Mouse (Mus musculus): ENCODE data around the gene Gak. TPM values are rescaled to one million over a fixed set of nuclear protein-coding genes. Genes with fewer than 3 reads are reported as not detected.

Gene Gak
- total RNA-seq, 2 experiments from 2014 or later, result 14.2 to 14.3 TPM

DNA sequence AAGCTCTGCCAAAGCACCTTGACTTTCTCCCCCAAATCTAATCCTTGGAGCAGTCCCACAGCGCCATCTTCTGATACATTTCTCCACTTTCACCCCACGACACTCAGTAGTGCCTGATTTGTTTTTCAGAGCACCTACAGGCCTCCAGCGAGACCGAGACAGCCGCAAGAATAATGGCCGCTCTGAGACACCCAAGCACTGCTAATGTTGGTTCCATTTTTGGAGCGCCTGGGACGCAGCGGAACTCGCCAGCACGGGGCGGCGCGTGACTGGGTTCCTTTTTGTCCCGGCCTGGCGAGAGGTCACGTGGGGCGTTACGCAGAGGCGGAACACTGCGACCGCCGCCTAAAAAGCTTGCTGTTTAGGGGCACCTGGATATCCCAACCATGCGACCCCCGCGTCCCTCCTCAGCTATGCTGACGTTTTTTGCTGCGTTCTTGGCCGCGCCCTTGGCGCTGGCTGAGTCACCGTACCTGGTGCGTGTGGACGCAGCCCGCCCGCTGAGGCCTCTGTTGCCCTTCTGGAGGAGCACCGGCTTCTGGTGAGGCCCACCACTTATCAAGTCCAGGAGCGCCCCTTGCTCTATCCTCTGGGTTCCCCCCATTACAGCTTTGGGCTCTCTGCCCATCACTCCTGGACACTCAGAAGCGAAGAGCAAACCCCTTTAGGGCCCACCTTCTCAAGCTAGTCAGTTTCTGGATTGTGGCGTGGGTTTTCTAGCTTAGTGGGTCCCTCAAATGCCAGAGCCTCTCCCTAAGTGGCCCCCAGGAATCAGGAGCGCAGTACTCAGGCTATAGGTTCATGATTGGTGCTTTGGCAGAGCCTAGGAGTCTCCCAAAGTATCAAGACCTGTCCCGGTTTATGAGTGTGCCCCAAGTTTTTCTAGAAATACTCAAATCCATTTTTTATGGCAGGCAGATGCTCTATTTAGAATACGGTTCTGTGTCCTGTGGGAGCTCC, 39.7 kb upstream of the Gak start, which contains the start of gene Dgkq:
Dgkq (minus strand) TSS at position 696 of the 960 bp plus-strand sequence.
- H3K27ac ChIP-seq, result peak within 1 kb of the TSS; percentile 99
- TF ChIP-seq CTCF (IDR thresholded peaks at IDR 0.05), result peak; percentile 70
- intact Hi-C loops (cut with DNase I), result loop anchor here (5.0 kb wide), 1 partner anchor 237 kb away; the partner anchor contains the start of gene Atp5k
- peak within 1 kb of the TSS; percentile 75 for H3K4me3 ChIP-seq
- peak; percentile 94 for DNase-seq

DNA sequence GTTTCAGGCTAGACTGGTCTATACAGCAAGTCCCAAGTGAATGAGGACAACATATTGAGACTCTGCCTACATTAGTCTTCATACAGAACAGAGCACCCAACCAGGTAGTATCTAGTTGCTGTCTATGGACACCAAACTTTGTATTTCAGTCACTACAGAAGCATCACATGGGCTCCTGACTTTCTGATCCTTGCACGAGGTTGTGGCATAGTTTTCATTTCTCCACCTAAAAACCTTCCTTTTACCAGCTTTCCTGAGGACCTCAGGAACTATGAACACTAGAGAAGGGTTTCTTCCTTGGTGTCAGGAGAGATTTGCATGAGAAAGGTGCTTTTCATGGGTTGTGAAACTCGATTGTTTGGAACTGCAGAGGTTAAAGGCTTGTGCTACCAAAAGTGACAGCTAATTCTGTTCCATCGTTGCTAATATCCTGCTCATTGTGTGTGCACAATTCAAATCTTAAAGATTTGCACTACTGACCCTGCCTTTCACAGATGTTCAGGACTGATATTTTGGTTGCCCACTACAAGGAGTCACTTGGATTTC, 38.9 kb upstream of the Gak start:
- no peak for DNase-seq
- TF ChIP-seq CTCF (IDR thresholded peaks at IDR 0.05), result no peak
- intact Hi-C loops (cut with DNase I), result loop anchor here (5.0 kb wide), 1 partner anchor 236 kb away; the partner anchor contains the start of gene Atp5k
- Histone ChIP-seq H3K27ac (peak overlapping the region; percentile 99), H3K4me3 (peak overlapping the region; percentile 75)

DNA sequence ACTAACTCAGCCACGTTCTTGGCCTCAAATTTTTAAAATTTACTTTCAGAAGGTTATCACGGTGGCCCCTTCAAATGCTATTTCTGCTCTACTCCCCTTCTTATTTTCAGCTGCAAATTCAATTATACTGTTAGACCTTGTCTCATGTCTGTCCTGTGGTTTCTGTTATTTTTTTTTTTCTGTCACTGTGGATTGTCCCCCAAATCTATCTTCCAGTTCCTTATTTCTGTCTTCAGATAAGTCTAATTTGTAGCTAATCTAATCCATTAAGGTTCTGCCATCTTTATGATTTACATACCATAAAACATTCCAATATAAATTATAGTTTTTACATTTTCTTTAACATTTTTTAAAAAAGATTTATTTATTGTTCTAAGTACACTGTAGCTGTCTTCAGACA, 37.8 kb upstream of the Gak start:
- no peak overlapping the region for H3K4me3 ChIP-seq
- no peak overlapping the region for H3K27ac ChIP-seq
- 0 out of 2 replicates have a peak, but pooled peaks have one; percentile 1 for TF ChIP-seq CTCF (IDR thresholded peaks at IDR 0.05)
- DNase-seq, result no peak
- intact Hi-C loops (cut with DNase I), result loop anchor here (5.0 kb wide), 1 partner anchor 235 kb away; the partner anchor contains the start of gene Atp5k

DNA sequence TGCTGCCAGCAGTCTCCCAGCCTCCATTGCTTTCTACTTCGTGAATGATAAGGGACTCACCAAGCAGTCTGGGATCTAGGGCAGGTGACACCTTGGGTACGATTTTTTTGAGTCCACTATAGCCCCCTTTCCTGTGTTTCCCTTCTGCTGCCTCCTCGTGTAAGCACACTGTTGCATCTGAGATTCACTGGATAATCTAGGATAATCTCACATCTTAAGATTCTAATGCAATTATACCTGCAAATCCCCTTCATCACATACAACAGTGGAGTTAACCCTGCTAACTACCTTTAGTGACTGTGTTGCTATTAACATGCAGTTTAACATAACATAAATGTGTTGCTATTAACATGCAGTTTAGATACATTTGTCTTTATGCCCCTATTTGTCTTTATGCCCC, 35.5 kb upstream of the Gak start:
- Histone ChIP-seq H3K27ac (no peak overlapping the region), H3K4me3 (no peak overlapping the region)
- intact Hi-C loops (cut with DNase I), result loop anchor here (5.0 kb wide), 1 partner anchor 233 kb away; the partner anchor contains the start of gene Atp5k
- no peak for DNase-seq
- no peak for TF ChIP-seq CTCF (IDR thresholded peaks at IDR 0.05)

DNA sequence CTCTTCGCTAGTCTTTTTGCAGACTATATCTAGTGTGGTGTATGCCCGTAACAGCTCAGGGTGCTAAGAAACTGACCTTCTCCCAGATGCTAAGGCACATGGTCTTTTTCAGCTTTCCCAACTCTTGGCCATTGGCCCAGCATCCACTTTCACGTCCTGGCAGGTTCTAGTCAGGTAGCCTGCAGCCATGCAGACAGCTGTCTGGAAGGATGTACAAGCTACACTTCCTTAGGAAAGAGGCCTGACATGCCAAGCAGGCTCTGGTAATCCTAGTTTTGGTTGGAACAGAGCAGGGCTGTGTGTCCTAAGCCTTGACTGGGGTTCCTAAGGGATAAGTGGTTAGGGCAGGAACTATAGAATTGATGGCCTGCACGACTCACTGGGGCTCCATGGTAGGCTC, 33.2 kb upstream of the Gak start:
- no peak overlapping the region for H3K4me3 ChIP-seq
- H3K27ac ChIP-seq, result no peak overlapping the region
- no peak for TF ChIP-seq CTCF (IDR thresholded peaks at IDR 0.05)
- DNase-seq, result no peak
- intact Hi-C loops (cut with DNase I), result no loop called here

DNA sequence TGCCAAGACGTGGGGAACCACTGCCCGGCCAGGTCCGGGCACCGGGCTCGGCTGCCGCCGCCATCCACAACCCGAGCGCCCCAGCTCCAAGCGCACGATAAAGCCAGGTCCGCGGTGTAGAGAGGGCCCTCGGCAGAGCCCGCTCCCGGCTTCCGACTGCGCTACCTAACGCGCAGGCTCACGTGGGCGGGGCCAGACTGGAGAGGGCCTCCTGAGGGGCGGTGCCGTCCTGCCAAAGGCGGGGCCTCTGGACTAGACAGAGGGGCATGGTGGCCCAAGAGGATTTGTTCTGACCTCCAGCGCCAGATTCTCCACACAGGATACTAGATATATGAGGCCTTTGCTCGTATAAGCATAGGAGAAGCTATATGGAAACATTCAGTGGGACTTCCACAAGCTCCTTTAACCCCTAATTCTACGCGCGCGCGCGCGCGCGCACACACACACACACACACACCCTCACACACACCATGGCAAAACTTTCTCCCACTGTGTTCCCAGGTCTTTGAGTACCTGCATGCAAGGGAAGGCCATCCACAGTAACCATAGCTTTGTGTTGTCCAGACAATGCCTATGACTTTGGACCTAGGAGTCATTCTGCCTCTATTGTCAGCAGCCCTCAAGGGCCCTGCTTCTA, 31.2 kb upstream of the Gak start:
- peak overlapping the region; percentile 89 for H3K27ac ChIP-seq
- no peak for TF ChIP-seq CTCF (IDR thresholded peaks at IDR 0.05)
- H3K4me3 ChIP-seq, result peak overlapping the region; percentile 79
- intact Hi-C loops (cut with DNase I), result no loop called here
- peak; percentile 96 for DNase-seq

DNA sequence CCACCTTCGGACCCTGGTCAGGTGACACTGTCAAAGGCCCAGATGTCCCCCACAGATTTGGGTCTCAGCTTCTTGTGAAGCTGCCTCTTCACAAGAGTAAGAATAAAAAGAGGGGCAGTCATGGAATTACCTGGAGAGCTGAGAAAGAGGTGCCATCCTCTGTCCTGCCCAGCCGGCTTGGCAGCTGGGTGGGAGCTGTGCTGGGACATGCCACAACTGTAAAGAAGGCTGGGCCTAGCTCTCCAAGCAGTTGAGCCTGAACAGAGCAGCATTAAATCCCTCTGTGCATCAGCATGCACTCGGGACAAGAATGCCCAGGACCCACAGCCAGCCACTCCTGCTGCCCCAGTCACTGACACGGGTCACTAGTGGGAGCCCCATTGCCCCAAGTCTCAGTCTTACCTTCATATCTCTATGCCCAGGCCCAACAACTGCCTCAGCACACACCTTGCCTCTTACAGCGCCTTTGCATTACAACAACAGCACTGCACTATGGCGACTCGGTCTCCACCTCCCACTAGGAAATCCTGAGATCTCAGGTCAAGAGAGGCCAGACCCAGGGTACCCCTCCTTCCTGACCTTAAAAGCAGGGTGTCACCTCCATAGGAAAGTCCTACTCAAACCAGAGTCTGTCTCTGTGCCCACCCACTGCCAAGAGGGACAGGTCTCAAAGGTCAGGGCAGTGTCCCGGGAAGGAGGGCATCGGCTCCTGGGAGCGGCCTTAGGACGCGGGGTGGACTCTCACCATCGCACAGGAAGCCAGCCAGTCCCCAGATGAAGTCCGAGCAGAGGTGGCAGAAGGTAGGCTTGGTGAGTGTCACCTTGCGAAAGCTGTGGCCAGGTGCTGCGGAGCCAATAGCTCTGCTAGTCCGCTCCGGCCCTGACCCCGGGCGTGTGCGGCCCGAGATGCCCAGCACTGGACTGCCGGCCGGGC, 30.4 kb upstream of the Gak start, which contains the start of gene Idua:
Idua (plus strand) TSS at position 634 of the 934 bp plus-strand sequence.
- H3K4me3 ChIP-seq, result peak within 1 kb of the TSS; percentile 79
- no peak for DNase-seq
- TF ChIP-seq CTCF (IDR thresholded peaks at IDR 0.05), result no peak
- intact Hi-C loops (cut with DNase I), result no loop called here
- peak within 1 kb of the TSS; percentile 89 for H3K27ac ChIP-seq

DNA sequence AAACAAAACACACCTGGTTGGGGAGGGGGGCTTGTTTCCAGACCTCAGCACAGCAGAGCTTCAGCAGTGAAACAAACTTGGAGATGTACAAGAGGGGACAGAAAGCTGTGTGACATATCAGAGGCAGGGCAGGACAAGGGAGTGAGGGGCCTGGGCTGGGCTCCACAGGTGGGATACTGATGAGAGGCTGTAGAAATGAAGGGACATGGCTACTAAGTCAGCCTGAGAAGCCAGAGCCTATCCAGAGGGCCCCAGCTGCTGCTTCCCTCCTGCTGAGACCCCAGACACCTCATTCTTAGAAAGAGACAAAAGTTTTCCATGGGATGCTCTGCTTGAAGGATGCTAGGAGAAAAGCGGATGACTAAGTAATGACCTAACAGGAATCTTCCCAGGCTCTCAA, 29.1 kb upstream of the Gak start:
- no peak for TF ChIP-seq CTCF (IDR thresholded peaks at IDR 0.05)
- DNase-seq, result no peak
- Histone ChIP-seq H3K4me3 (no peak overlapping the region), H3K27ac (no peak overlapping the region)
- intact Hi-C loops (cut with DNase I), result no loop called here

DNA sequence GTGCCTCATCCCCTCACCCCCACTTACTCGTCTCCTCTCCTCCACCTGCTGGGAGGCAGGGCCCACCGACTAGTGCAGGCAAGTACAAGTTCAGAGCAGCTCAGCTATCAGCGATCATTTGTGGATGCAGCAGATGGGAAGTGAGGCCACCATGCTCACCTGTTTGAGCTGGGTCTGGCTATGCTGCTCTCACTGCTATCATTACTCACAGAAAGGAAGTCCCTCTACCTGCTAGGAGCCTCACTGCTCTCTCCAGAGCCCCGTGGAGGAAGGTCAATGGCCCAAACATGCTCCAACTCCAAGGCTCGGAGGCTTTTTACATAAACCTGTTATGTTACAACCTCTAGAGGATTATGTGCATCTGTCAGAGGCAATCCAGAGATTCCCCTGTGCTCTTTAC, 27.9 kb upstream of the Gak start:
- no peak for DNase-seq
- no peak overlapping the region for H3K4me3 ChIP-seq
- TF ChIP-seq CTCF (IDR thresholded peaks at IDR 0.05), result no peak
- H3K27ac ChIP-seq, result no peak overlapping the region
- intact Hi-C loops (cut with DNase I), result no loop called here

DNA sequence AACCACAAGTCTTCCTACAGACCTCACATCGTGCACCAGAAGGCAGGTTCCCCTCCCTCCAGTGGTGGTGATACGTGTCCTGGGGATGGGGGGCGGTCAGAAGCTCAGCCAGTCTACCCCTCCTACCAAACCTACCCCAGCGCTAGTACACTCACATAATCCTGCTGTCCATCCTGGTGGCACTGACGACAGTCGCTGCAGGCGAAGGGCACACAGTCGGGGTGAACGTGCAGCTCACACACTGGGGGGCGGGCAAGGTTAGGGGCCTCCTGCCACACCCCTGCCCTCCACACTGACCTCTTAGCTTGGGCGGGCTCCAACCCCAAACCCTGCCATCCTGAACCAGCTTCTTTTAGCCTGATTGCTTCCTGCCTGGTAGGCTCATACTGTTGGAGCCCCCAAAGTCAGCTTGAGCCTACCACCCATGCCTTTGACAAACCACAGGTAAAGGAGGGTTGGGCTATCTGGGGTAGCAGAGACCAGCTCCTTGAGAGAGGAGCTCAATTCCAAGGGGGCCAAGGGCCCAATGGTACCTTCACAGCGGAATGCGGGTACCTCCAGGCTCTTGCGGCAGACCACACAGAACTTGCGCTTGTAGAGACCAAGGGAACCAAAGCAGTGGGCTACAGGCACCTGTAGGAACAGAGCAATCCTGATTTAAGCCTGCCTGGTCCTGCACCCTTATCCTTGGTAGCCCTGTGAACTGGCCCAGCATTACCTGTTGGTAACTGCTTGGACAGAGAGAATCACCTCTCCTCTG, 26.5 kb upstream of the Gak start:
- Histone ChIP-seq H3K4me3 (no peak overlapping the region), H3K27ac (no peak overlapping the region)
- no peak for TF ChIP-seq CTCF (IDR thresholded peaks at IDR 0.05)
- intact Hi-C loops (cut with DNase I), result no loop called here
- no peak for DNase-seq

DNA sequence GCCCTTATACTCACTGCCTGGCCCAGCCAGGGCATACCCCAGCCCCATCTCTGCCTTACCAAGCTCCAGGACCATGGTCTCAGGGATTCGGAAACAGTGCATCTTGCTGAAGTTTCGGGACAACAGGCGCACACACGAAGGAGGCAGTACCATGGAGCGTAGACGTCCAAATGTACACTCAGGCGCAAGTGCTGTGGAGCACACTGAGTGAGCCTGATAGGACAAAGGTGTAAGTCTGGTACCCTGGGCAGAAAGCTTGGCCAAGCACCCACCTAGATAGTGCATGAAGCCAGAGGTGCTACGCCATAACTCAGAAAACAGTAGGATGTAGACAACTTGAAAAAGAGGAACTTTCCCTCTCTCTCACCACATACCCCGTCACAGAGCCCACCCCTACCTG, 25.8 kb upstream of the Gak start:
- intact Hi-C loops (cut with DNase I), result no loop called here
- no peak for TF ChIP-seq CTCF (IDR thresholded peaks at IDR 0.05)
- no peak for DNase-seq
- no peak overlapping the region for H3K4me3 ChIP-seq
- H3K27ac ChIP-seq, result no peak overlapping the region
